Mouse (Mus musculus) ES-E14 (cell line): ENCODE measurements around the gene Mbd6.

Experiments used
- CHD2 ChIP-seq: IDR thresholded peaks from 2 replicates; pipeline ENCODE4 v1.6.1; 2014; ENCODE audit warnings: mild to moderate bottlenecking, low read depth, low read length, inconsistent platforms
- HCFC1 ChIP-seq: IDR thresholded peaks from 2 replicates; pipeline ENCODE4 v1.6.1; 2012; ENCODE audit warnings: low read length, inconsistent platforms, borderline replicate concordance; ENCODE audit not compliant: insufficient read depth
- ZNF384 ChIP-seq: IDR thresholded peaks from 2 replicates; pipeline ENCODE4 v1.6.1; 2012; ENCODE audit warnings: low read depth, low read length, inconsistent platforms

GRCm38 (mm10) chr10:127291881-127292638, 3.2 kb upstream of the Mbd6 start:
- TF ChIP-seq ZNF384 (no peak), CHD2 (no peak), HCFC1 (no peak)
